Mouse (Mus musculus) kidney, adult 9 months (tissue): ENCODE data around the gene Mtmr10.

Experiments
- DNase-seq: peaks from one replicate; pipeline ENCODE4 v3.0.0; 2022

Gene Mtmr10

DNA sequence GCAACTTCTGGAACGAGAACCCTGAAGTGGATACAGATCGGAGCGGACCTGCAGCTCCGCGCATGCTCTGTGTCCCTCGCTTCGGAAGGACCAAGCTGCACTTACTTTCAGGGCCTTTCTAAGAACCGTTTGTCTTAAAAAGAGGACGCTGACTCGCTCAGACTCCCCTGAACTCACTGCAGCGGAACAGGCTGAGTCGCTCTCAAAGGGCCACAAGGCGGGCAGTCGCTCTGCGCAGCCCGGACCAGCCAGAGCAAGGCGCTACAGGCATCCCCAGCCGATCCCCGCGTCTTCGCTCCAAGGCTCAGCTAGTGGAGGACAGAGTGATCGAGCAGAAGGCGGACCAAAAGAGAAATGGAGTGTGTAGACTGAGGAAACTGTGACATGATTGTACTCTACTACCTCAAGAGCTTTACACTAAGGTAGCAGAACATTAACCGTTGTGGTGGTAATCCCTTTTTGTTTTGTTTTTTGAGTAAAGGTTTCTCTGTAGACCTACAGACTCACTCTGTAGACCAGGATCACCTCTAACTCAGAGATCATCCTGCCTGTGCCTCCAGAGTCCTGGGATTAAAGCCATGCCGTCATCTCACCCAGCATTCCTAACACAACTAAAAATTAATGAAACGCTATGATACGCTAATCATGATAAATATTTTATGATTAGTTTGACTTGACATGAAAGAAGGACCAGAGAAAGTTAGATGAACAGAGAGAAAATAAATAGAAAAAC is 86.5 kb downstream of the Mtmr10 start, which contains the start of gene Fan1:
Gene Fan1 (minus strand): TSS at position 266 of the 733 bp plus-strand sequence.
- DNase-seq, result peak; percentile 90
